Mouse (Mus musculus) MEL (cell line): Measurements from ENCODE around the gene Mus81. TPM values are rescaled to one million over a fixed set of nuclear protein-coding genes. Genes with fewer than 3 reads are reported as not detected.

ENCODE experiments used
- DNase-seq: peaks from one replicate; pipeline ENCODE4 v3.0.0; 2011; ENCODE audit warnings: low read depth, low spot score
- H3K27ac ChIP-seq: 2 replicates; pipeline ENCODE4 v1.5.1; 2012; ENCODE audit warnings: low read depth, mild to moderate bottlenecking, control low read depth, low read length, moderate library complexity; ENCODE audit not compliant: control insufficient read depth
- H3K27me3 ChIP-seq, 2 experiments: fragments of 150-350 bp in 1 of 2; sonication (generic) in 1 of 2; 2 replicates each; pipeline ENCODE4 v1.6.1; 2012; ENCODE audit warnings: low read length in 2 of 2, mild to moderate bottlenecking in 2 of 2, improper control_type of control experiment in 1 of 2, moderate library complexity in 1 of 2; ENCODE audit not compliant: insufficient read depth in 2 of 2, control insufficient read depth in 1 of 2
- H3K36me3 ChIP-seq, 2 experiments: 2 replicates each; pipeline ENCODE4 v1.6.1; 2012 to 2014; ENCODE audit warnings: low read length in 2 of 2, improper control_type of control experiment in 1 of 2, inconsistent platforms in 1 of 2, mild to moderate bottlenecking in 1 of 2; ENCODE audit not compliant: insufficient read depth in 2 of 2, control insufficient read depth in 1 of 2
- H3K4me1 ChIP-seq, 2 experiments: fragments of 150-350 bp in 1 of 2; sonication (generic) in 1 of 2; 2 replicates each; pipeline ENCODE4 v1.6.1; 2012; ENCODE audit warnings: low read length in 2 of 2, improper control_type of control experiment in 1 of 2, mild to moderate bottlenecking in 1 of 2; ENCODE audit not compliant: insufficient read depth in 2 of 2, control insufficient read depth in 1 of 2
- H3K4me3 ChIP-seq, 2 experiments: fragments of 150-350 bp in 1 of 2; sonication (generic) in 1 of 2; 2 replicates each; pipeline ENCODE4 v1.5.1; 2012; ENCODE audit warnings: low read depth in 2 of 2, low read length in 2 of 2, mild to moderate bottlenecking in 2 of 2, moderate library complexity in 2 of 2, control low read depth in 1 of 2, improper control_type of control experiment in 1 of 2; ENCODE audit not compliant: control insufficient read depth in 1 of 2, insufficient read depth in 1 of 2
- H3K79me2 ChIP-seq: 2 replicates; pipeline ENCODE4 v1.6.1; 2012; ENCODE audit warnings: mild to moderate bottlenecking, low read length, moderate library complexity; ENCODE audit not compliant: control insufficient read depth, poor library complexity, insufficient read depth
- H3K9ac ChIP-seq: 2 replicates; pipeline ENCODE4 v1.6.1; 2012; ENCODE audit warnings: low read depth, mild to moderate bottlenecking, control low read depth, low read length, moderate library complexity; ENCODE audit not compliant: control insufficient read depth, poor library complexity, severe bottlenecking
- H3K9me3 ChIP-seq: fragments of 150-350 bp; sonication (generic); replicated peaks from 2 replicates; pipeline ENCODE4 v1.6.1; 2012; ENCODE audit warnings: mild to moderate bottlenecking, low read length, improper control_type of control experiment, moderate library complexity; ENCODE audit not compliant: insufficient read depth
- CHD1 ChIP-seq: IDR thresholded peaks from 2 replicates; pipeline ENCODE4 v1.6.1; 2012; ENCODE audit warnings: low read depth, mild to moderate bottlenecking, inconsistent platforms, low read length, improper control_type of control experiment
- CHD2 ChIP-seq: IDR thresholded peaks from 2 replicates; pipeline ENCODE4 v1.6.1; 2011; ENCODE audit warnings: low read length, improper control_type of control experiment
- E2F4 ChIP-seq: IDR thresholded peaks from 2 replicates; pipeline ENCODE4 v1.6.1; 2011; ENCODE audit warnings: low read depth, low read length, improper control_type of control experiment, borderline replicate concordance
- ELF1 ChIP-seq: IDR thresholded peaks from 2 replicates; pipeline ENCODE4 v1.6.1; 2014; ENCODE audit warnings: low read depth, mild to moderate bottlenecking, inconsistent platforms, low read length, improper control_type of control experiment, moderate library complexity
- EP300 ChIP-seq, 2 experiments: IDR thresholded peaks; 2 replicates each; pipeline ENCODE4 v1.6.1; 2011; ENCODE audit warnings: improper control_type of control experiment in 2 of 2, low read length in 2 of 2, low read depth in 1 of 2, mild to moderate bottlenecking in 1 of 2
- GATA1 ChIP-seq: IDR thresholded peaks from 2 replicates; pipeline ENCODE4 v1.6.1; 2011; ENCODE audit warnings: low read depth, low read length, improper control_type of control experiment
- JUND ChIP-seq: IDR thresholded peaks from 2 replicates; pipeline ENCODE4 v1.6.1; 2011; ENCODE audit warnings: low read depth, mild to moderate bottlenecking, improper control_type of control experiment, low read length
- MAFK ChIP-seq: IDR thresholded peaks from 2 replicates; pipeline ENCODE4 v1.6.1; 2011; ENCODE audit warnings: low read depth, mild to moderate bottlenecking, low read length, improper control_type of control experiment, borderline replicate concordance
- MAZ ChIP-seq: IDR thresholded peaks from 2 replicates; pipeline ENCODE4 v1.6.1; 2012; ENCODE audit warnings: low read depth, mild to moderate bottlenecking, inconsistent platforms, low read length, improper control_type of control experiment
- MEF2A ChIP-seq: IDR thresholded peaks from 2 replicates; pipeline ENCODE4 v1.6.1; 2014; ENCODE audit warnings: low read depth, mild to moderate bottlenecking, inconsistent platforms, low read length, improper control_type of control experiment; ENCODE audit not compliant: poor library complexity, insufficient replicate concordance, severe bottlenecking; ENCODE audit errors: extremely low read depth
- MXI1 ChIP-seq: IDR thresholded peaks from 2 replicates; pipeline ENCODE4 v1.6.1; 2011; ENCODE audit warnings: mild to moderate bottlenecking, low read depth, low read length, improper control_type of control experiment
- MYB ChIP-seq: IDR thresholded peaks from 2 replicates; pipeline ENCODE4 v1.6.1; 2011; ENCODE audit warnings: mild to moderate bottlenecking, low read depth, low read length, improper control_type of control experiment
- MYC ChIP-seq: IDR thresholded peaks from 2 replicates; pipeline ENCODE4 v1.6.1; 2011; ENCODE audit warnings: low read depth, mild to moderate bottlenecking, low read length, improper control_type of control experiment, moderate library complexity
- NELFE ChIP-seq: IDR thresholded peaks from 2 replicates; pipeline ENCODE4 v1.6.1; 2011; ENCODE audit warnings: low read depth, low read length, improper control_type of control experiment
- NRF1 ChIP-seq: IDR thresholded peaks from 2 replicates; pipeline ENCODE4 v1.6.1; 2014; ENCODE audit warnings: low read depth, mild to moderate bottlenecking, inconsistent platforms, low read length, improper control_type of control experiment, moderate library complexity; ENCODE audit not compliant: poor library complexity, insufficient read depth, severe bottlenecking
- RAD21 ChIP-seq: IDR thresholded peaks from 2 replicates; pipeline ENCODE4 v1.6.1; 2011; ENCODE audit warnings: mild to moderate bottlenecking, low read depth, low read length, improper control_type of control experiment
- SIN3A ChIP-seq: IDR thresholded peaks from 2 replicates; pipeline ENCODE4 v1.6.1; 2012; ENCODE audit warnings: low read length, improper control_type of control experiment, inconsistent platforms
- SMC3 ChIP-seq: IDR thresholded peaks from 2 replicates; pipeline ENCODE4 v1.6.1; 2011; ENCODE audit warnings: low read depth, low read length, improper control_type of control experiment
- TAL1 ChIP-seq: IDR thresholded peaks from 2 replicates; pipeline ENCODE4 v1.6.1; 2012; ENCODE audit warnings: mild to moderate bottlenecking, inconsistent platforms, low read length, moderate library complexity, mixed read lengths
- TBP ChIP-seq: IDR thresholded peaks from 2 replicates; pipeline ENCODE4 v1.8.0; 2011; ENCODE audit warnings: low read depth, low read length, improper control_type of control experiment
- TCF12 ChIP-seq: IDR thresholded peaks from 2 replicates; pipeline ENCODE4 v1.6.1; 2014; ENCODE audit warnings: low read depth, mild to moderate bottlenecking, inconsistent platforms, low read length, improper control_type of control experiment, moderate library complexity
- USF2 ChIP-seq, 2 experiments: IDR thresholded peaks; 2 replicates each; pipeline ENCODE4 v1.6.1; 2011 to 2012; ENCODE audit warnings: improper control_type of control experiment in 2 of 2, low read length in 2 of 2, borderline replicate concordance in 1 of 2, inconsistent platforms in 1 of 2, low read depth in 1 of 2, mild to moderate bottlenecking in 1 of 2; ENCODE audit not compliant: insufficient read depth in 1 of 2
- ZKSCAN1 ChIP-seq: IDR thresholded peaks from 2 replicates; pipeline ENCODE4 v1.6.1; 2012; ENCODE audit warnings: low read depth, mild to moderate bottlenecking, inconsistent platforms, low read length, improper control_type of control experiment, moderate library complexity
- polyA plus RNA-seq, 2 experiments: library from polyadenylated mRNA; stranded (reverse) in 1 of 2; unstranded in 1 of 2; fragments of >175 nt in 1 of 2; fragments of >200 nt in 1 of 2; gene quantifications; 2 replicates each; pipeline versions ENCODE4 v1.2.1 to v1.2.4; 2012; ENCODE audit warnings: low replicate concordance in 2 of 2, low read depth in 1 of 2; ENCODE audit not compliant: insufficient read length in 2 of 2, insufficient read depth in 1 of 2, missing spikeins in 1 of 2
- total RNA-seq: library from RNA; depleted of rRNA; stranded (reverse); fragments of 300-350 nt; gene quantifications from 2 replicates; pipeline ENCODE4 v1.2.3, GENCODE M21; 2012

Mus81 gene
- total and polyA plus RNA-seq, 3 experiments: 38.9 to 50.5 TPM; not detected in 1

GRCm38 (mm10) chr19:5471846-5472245 is 16.4 kb downstream of the Mus81 start:
- Histone ChIP-seq H3K4me3 (no peak overlapping the region), H3K9ac (no peak overlapping the region), H3K36me3 (peaks cover 0 to 4% of the 10 kb centered on the region in 2 experiments; a peak in 2 of 4 replicates), H3K9me3 (no peaks in the 10 kb centered on the region), H3K4me1 (peaks cover 0 to 14% of the 10 kb centered on the region in 2 experiments; a peak in 1 of 4 replicates), H3K79me2 (no peaks in the 10 kb centered on the region; the same call in 1 of the 2 replicates), H3K27ac (no peak overlapping the region), H3K27me3 (no peaks in the 10 kb centered on the region)
- no peak for TF ChIP-seq EP300 (IDR thresholded peaks at IDR 0.05; ENCODE audit: low read depth in 1 of 2, low read length in 2 of 2)
- no peak for TF ChIP-seq MAFK
- no peak for TF ChIP-seq SIN3A
- no peak for TF ChIP-seq CHD2
- TF ChIP-seq RAD21: no peak
- no peak for TF ChIP-seq E2F4
- TF ChIP-seq TCF12: no peak
- no peak for TF ChIP-seq MAZ
- TF ChIP-seq SMC3: no peak
- no peak for TF ChIP-seq GATA1
- no peak for TF ChIP-seq CHD1
- no peak for TF ChIP-seq MXI1
- no peak for TF ChIP-seq TAL1
- TF ChIP-seq ZKSCAN1: no peak
- no peak for DNase-seq

GRCm38 (mm10) chr19:5468374-5468773 is 19.8 kb downstream of the Mus81 start, which contains the start of gene Ctsw:
Ctsw (minus strand) TSS chr19:5468507.
- Histone ChIP-seq H3K27me3 (no peaks in the 10 kb centered on the region), H3K27ac (no peak within 1 kb of the TSS), H3K9me3 (no peaks in the 10 kb centered on the region), H3K36me3 (peaks cover 0 to 4% of the 10 kb centered on the region in 2 experiments; a peak in 2 of 4 replicates), H3K4me3 (no peak within 1 kb of the TSS), H3K4me1 (peaks cover 0 to 12% of the 10 kb centered on the region in 2 experiments; a peak in 1 of 4 replicates), H3K9ac (no peak within 1 kb of the TSS), H3K79me2 (no peaks in the 10 kb centered on the region)
- DNase-seq: no peak
- TF ChIP-seq MAZ: no peak
- no peak for TF ChIP-seq MYC
- no peak for TF ChIP-seq TAL1
- no peak for TF ChIP-seq ELF1
- TF ChIP-seq MAFK: no peak
- TF ChIP-seq NELFE: no peak
- no peak for TF ChIP-seq MYB
- no peak for TF ChIP-seq NRF1
- TF ChIP-seq TBP: no peak
- TF ChIP-seq JUND: no peak
- no peak for TF ChIP-seq ZKSCAN1
- no peak for TF ChIP-seq SIN3A
- no peak for TF ChIP-seq MEF2A
- TF ChIP-seq USF2 (IDR thresholded peaks at IDR 0.05; ENCODE audit: borderline replicate concordance in 1 of 2, insufficient read depth in 1 of 2, low read depth in 1 of 2, low read length in 2 of 2): no peak
